Mouse (Mus musculus): ENCODE measurements at regions not wholly inside any gene's neighbourhood (a gene's known extent, or its start where the extent isn't known, plus 50 kb on each side); places are given as distances from the start of the nearest gene placed in this dataset.
"Not testable (repeated sequence)": the region's sequence is repeated elsewhere in the genome, so short reads cannot be mapped to it uniquely, and the experiment has no call there.

DNA sequence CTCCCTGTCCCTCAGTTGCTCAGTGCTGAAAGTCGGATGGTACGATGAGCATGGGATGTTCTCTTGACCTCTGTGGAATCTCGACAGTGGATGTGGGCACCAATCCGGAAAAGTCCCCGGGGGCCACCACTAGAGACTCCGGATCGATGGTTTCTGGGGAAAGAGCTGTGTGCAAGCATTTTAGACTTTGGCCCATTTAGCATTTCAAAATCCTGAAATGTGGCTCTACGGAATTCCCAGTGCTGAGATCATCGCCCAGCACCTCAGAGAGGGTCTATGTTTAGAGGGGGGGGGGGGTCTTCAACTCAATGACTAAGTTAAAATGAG lies 68.6 kb downstream of the Tomm20 start:
- no peak for ATAC-seq (replicated peaks; ENCODE audit: low read depth, poor library complexity, severe bottlenecking)

DNA sequence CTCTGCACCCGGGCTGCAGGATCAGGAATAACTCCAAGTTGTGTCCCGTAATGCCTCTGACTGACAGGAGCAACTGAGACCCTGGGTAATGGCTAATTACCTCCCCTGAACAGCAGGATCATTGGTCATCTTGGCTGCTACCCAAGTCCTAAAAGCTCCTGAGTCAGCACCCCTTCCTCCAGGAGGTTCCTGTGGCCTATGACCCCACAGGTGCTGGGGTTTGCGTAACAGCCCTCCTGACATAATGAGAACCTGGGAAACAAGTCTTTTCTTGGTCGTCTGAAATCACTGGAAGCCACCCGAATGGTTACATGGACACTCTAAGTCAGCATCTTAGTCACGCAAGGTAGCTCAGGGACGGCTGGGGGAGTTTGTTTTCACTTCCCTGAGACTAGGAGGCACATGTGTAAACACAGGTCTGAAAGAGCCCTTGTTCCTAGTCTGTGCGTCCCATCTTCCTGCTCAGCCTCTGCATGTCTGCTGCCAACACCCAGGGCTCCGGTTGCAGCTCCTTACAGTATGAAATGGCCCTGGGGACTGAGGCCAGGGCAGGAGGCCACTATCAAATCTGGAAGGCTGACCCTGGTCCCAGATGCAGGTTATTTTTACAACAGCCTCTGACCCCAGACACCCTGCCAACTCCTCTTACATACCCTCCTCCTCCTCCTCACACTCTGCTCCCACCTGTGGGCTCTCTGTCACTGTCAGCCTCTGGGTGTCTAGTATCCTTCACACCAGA lies 69.2 kb downstream of the Tomm20 start:
- no peak for ATAC-seq (replicated peaks; ENCODE audit: low read depth, poor library complexity, severe bottlenecking)

DNA sequence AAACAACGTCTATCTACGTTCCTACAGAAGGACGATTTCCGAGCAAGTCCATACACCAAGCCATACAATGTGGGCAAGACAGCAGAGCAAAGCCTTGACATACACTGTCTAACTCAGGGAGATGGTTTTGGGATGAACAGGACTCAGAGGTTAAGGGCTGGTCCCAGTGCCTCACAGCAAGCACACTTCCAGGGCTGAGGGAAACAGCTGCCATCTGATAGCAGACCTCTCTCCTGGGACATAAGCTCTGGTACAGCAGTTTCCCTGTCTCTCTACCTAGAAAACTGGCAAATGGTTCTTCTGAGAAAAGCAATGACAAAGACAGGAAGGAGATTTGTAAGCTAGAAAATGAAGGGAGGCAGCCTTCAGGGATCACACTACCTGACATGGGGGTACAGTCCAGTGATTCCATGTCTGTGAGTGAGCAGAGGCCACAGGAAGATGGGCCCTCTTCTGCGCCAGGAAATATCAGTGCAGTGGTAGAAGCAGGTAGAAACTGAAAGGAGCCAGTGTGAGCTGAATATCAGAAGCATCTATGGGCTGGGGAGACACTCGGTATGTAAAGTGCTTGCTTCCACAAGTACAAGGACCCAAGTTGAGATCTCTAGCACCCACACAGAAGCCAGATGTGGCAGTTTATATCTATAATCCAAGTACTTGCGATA lies 70.0 kb downstream of the Tomm20 start:
- no peak for ATAC-seq (replicated peaks; ENCODE audit: low read depth, poor library complexity, severe bottlenecking)

DNA sequence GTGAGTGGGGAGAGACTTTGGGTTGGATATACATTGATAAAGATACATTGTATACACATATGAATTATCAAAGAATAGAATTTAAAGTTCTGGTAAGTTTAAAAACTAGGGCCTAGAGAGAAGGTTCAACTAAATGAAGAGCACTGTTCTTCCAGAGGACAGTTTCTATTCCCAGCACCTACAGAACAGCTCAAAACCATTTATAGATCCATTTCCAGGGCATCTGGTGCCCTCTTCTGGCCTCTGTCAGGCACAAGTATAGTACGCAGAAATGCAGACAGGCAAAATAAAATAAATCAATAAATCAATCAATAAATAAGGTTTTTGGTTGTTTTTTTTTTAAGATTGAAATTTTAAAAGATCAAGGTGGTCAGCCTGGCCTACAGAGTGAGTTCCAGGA lies 70.8 kb downstream of the Tomm20 start:
- no peak for ATAC-seq (replicated peaks; ENCODE audit: low read depth, poor library complexity, severe bottlenecking)

DNA sequence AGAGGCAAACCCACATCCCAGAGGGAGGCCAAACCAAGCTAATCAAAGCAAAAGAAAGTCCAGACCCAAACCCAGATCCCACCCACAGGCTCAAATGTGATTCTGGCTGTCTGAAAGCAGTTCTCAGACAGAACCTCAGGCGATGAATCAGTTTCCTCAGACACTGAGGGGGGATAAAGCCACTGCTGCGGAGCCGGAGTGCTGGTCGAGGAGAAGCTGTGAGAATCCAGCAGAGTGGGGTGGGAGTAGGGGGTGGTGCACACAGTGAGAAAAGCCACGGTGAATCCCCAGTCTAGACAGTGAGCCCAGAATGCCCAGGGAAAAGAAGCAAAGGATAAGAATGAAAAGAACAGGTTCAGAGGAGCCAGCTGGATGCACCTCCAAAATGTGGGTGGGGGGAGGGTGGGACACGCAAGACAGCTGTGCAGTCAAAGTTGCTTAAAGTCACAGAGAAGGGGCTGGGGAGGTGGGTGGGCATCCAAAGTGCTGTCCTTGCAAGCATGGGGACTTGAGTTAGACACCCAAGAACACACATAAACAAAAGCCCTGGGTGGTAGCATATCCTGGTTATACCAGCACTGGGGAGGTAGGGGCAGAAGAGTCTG lies 71.4 kb downstream of the Tomm20 start:
- ATAC-seq (replicated peaks; ENCODE audit: low read depth, poor library complexity, severe bottlenecking), result no peak

DNA sequence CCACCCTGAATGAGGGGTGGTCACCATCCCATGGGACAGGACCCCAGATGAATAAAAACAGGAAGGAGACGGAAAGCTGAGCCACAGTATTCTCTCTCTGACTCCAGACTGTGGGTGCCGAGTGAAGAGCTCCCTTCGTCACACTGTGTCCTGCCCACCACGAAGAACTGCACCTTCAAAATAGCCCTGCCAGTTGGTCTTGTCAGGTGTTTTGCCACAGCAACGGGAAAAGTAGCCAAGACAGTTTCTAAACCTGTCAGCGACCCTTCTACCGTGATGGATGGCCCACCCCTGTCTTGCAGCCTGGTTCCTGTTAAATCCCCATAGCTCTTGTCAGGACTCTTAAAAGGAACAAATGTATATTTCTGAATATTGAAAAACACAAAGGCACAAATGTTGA lies 72.3 kb downstream of the Tomm20 start:
- ATAC-seq (replicated peaks; ENCODE audit: low read depth, poor library complexity, severe bottlenecking), result no peak

DNA sequence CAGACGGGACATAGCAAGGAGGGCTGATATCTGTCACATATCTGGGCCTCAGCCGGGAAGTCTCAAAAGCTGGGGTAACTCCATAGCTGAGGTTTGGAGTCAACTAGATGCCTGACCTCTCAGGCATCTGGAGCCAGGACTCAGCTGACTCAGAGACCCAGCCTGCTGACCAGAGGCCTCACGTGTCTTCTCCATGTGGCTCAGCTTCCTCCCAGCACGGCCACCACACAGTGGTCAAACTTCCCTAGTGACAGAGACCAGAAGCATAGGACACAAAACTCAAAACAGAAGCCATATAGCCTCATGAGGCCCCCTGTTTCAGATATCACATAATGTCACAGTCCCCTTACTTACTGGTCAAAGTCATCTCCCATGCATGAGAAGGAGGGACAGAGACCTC lies 73.1 kb downstream of the Tomm20 start:
- ATAC-seq (replicated peaks; ENCODE audit: low read depth, poor library complexity, severe bottlenecking), result no peak

DNA sequence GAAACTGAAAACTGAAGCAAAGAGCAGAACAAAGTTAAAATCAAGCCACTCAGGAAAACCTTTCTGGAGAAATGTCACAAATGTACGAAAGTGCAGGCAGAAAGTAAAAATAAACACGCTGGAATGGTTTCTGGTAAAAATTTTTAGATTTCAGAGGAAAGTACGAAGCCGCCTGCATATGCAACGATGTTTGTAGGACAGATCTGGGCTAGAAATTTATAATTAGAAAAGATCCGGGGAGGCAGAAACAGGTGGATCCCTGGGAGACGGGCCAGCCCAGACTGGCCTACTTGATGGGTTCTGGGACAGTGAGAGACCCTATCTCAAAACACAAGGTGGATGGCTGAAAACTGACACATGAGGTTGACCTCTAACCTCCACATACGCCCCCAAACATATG lies 73.5 kb downstream of the Tomm20 start:
- no peak for ATAC-seq (replicated peaks; ENCODE audit: low read depth, poor library complexity, severe bottlenecking)

DNA sequence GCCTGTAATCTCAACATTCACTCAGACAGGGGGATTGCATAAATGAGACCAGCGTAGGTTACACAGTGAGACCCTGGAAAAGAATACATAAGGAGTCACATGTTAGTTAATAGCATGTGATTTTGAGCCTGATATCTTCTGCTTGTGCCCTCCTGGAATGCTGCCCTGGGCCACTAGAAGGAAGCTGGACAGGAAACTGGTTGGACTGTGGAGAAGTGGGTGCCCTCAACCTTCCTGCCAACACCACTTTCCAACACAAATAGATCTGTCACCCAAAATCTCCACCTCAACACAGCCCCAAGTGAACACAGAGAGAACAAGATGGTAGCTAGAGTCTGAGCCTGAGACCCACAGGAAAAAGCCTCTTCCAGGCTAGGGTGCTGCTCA lies 76.2 kb downstream of the Tomm20 start:
- ATAC-seq (replicated peaks; ENCODE audit: low read depth, poor library complexity, severe bottlenecking), result peak; percentile 19; the same call in 1 of the 2 replicates

DNA sequence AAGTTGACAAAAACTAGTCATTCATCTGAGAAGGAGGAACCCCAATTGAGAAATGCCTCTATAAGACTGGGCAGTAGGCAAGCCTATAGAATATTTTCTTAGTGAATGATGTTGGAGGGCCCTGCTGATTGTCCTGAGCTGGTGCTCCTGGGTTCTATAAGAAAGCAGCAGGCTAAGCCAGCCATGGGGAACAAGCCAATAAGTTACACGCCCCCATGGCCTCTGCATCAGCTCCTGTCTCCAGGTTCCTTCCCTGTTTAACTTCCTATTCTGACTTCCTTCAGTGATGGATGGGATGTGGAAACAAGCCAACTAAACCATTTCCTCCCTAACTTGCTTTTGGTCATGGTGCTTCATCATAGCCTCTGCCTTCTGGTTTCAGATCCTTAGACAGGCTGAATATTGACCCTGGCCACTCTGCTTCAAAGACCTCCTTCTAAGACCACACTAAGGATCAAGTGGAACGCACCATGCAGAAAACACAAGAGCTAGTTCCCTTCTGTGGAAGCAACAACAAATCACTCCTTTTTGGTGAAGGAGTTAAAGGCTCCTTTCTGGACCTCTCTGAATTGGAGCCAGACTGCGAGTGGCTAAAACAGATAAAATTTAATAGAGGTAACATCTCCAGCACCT lies 76.7 kb downstream of the Tomm20 start:
- peak; percentile 40 for ATAC-seq (replicated peaks; ENCODE audit: low read depth, poor library complexity, severe bottlenecking)

DNA sequence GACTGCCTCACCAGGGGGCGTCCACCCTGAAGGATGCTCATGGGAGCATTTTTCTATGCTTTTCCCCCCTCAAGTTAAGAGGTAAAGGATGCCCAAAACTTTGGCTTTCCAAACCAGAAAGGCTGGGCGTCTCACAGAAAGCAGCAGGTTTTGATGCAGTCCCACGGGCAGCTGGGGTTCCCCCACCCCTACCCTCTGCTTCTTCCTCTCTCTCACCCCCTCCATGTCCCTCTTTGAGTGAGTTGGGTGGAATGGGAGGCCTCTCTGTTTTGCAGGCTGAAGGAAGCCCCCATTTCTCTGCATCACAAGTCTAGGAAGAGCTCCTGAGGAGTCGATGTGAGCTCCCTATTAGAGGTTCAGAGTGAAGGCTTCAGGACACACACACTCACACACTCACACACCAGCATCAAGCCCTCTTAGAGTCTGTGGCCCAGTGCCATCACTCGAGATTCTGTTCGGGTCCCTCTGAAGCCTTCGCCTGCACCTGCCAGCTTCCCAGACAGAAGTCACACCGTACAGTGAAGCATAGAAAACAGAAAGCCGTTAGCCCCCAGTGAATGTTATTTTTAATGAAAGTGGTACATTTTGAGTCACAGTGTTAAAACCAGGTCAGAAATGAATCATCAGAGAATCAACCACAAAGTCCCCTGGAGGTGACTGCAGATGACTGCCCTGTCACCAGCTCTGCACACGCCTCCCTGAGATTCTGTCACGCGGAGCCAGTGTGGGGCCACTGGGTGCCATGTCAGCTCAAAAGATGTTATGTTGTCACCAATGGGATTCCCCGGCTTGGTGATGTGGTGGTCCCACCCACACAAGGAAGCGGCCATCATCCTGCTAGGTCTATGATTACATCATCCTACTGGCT lies 78.3 kb downstream of the Tomm20 start:
- ATAC-seq (replicated peaks; ENCODE audit: low read depth, poor library complexity, severe bottlenecking), result peak; percentile 68

DNA sequence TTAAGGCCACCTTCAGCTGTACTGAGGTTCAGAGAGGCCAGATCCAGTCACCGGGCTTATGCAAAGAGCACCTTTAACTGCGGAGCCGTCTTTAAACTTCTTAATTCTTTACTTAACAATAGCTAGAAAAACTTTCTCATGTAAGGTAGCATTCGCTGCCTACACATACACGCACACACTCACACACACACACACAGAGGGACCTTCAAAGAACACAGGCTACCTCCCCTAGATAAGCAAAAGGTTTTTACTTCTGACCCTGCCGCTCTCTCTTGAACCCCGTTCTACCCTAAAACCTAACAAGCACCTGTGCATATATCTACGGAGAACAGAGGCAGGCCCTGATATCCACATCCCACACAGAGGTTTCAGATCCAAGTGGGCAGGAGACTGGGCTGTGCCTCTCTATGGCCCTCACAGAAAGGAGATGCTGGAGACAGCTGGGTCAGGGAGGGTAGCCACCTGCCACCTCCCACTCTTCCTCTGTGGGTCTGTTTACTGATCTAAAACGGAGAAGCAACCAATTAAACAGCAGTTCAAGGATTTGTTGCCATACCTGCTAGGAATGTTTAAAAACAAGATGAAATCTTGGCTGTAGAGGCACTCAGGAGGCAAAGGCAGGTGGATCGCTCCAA lies 81.2 kb downstream of the Tomm20 start:
- no peak for ATAC-seq (replicated peaks; ENCODE audit: low read depth, poor library complexity, severe bottlenecking)

DNA sequence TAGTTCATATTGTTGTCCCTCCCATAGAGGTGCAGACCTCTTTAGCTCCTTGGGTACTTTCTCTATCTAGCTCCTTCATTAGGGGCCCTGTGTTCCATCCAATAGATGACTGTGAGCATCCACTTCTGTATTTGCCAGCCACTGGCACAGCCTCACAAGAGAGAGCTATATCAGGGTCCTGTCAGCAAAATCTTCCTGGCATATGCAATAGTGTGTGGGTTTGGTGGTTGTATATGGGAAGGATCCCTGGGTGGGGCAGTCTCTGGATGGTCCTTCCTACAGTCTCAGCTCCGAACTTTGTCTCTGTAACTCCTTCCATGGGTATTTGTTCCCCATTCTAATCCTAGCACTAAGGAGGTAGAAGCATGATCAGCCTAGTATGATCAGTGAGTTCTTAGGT lies 82.0 kb downstream of the Tomm20 start:
- ATAC-seq (replicated peaks; ENCODE audit: low read depth, poor library complexity, severe bottlenecking), result not testable (repeated sequence)

DNA sequence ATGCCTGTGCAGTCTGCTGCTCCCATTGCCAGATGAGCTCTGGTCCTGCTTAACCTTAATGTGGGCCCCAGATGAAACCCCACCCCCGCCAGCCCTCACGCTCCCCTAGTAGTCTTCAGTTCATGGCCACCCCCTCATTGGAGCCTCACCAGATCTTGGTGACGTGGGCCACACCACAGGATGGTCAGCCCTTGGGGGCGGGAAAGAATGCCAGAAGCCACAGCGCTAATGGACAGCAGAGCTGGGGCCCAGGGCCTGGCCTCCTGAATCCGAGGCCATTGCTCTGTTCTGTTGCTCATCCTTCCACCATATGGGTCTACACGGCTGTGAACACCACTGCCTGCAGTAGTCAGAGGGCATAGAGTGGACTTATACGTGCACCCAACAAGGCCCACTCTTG lies 83.9 kb downstream of the Tomm20 start:
- no peak for ATAC-seq (replicated peaks; ENCODE audit: low read depth, poor library complexity, severe bottlenecking)

DNA sequence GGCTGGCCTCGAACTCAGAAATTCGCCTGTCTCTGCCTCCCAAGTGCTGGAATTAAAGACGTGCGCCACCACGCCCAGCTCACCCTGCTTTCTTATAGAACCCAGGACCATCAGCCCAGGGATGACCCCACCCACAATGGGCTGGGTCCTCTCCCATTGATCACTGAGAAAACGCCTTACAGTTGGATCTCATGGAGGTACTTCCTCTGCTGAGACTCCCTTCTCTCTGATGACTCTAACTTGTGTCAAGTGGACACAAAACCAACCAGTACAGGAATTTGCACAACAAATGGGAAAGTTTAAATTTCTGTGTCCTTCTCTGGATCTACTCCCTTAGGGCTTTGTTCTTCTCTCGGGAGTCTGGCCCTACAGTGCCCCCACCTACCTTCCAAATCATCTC lies 85.0 kb downstream of the Tomm20 start:
- no peak for ATAC-seq (replicated peaks; ENCODE audit: low read depth, poor library complexity, severe bottlenecking)

DNA sequence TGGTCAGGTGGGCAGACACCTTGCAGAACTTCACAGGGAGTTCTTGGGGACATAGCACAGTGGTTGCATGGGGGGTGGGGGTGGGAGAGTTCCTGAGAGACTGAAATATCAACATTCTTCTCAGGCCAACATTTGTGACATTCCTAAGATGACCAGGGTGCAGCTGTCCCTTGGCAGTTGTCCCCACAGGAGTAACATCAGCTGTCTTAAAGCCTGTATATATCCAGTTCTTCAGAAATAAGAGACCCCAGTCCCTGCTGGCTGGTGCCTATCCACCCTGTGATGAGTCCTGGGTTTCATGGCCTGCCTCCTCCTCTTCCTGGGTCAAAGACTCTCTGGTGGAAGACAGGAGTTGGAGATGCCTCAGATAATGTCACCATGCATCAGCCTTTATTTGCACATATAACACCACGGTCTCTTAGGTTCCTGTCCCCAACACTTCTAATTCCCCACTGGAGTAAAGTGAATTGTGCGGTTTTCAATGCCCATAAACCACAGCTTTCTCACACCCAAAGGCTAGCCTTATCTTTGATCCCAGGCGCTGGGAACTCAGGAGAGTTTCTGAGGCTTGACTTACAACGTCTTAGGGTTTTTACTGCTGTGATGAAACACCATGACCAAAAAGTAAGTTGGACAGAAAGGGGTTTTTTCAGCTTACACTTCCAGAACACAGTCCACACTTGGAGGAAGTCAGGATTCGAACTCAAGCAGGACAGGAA lies 85.8 kb downstream of the Tomm20 start:
- ATAC-seq (replicated peaks; ENCODE audit: low read depth, poor library complexity, severe bottlenecking), result peak; percentile 64

DNA sequence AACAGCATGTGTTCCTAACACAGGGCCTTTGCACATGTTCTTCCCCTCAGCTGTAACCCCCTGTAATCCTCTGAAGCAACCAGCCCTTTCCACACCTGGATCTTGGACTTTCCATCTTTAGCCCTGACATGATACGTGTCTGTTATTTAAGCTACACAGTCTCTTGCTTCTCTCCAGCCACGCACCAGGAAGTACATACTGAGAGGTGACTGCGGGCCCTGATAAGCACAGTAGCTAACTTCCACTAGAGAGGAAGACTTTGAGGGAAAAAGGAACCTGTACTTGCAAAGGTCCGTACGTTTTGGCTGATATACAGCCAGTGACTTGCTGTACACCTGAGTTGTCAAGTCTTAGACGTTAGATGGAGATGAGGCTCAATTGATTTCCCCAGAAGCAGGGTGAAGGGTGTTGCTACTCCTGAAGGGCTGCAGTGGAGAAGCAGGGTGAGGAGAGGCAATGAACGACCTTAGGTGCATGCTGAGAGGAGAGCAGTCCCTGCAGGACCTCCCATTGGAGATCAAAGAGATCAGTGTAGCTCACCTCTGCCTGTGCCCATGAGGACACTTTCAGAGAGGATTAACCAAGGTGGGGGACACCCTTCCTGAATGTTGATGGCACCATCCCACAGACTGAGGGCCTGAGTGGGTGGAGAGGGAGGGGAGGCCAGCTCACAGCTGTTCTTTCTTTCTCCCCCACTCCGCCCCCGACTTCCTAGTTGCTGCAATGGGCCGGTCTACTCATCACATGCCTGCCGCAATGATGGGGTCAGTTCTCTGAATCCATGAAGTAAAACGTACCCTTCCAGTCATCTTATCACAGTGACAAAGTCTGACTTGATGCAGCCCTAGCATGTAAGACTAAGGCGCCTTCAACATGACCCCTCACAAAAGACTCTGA lies 88.1 kb downstream of the Tomm20 start:
- ATAC-seq (replicated peaks; ENCODE audit: low read depth, poor library complexity, severe bottlenecking), result peak; percentile 20; the same call in 1 of the 2 replicates

DNA sequence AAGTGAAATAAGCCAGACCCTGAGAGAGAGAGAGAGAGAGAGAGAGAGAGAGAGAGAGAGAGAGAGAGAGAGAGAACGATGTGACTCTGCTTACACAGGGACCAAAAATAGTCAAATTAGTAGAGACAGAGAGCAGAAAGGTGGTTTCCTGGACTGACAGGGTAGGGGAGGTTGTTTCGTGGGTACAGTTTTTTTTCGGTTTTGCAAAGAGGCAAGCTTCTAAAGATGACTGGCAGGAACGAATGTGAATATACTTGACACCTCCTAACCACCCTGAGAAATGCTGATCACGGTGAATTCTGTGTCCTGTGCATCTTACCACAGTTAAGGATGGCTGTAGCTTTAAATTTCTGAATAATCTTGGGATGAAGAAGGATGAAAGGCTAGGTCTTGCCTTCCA lies 89.7 kb downstream of the Tomm20 start:
- ATAC-seq (replicated peaks; ENCODE audit: low read depth, poor library complexity, severe bottlenecking), result no peak
